Mouse (Mus musculus) lung, adult 2 months (tissue): Measurements from ENCODE around the gene Cmtm5. TPM values are rescaled to one million over a fixed set of nuclear protein-coding genes. Genes with fewer than 3 reads are reported as not detected.
"Not testable (repeated sequence)": the region's sequence is repeated elsewhere in the genome, so short reads cannot be mapped to it uniquely, and the experiment has no call there.

ENCODE experiments used
- DNase-seq: peaks from one replicate; pipeline ENCODE4 v3.0.0; 2022
- H3K4me1 ChIP-seq: fragments of 200-500 bp; 2 replicates; pipeline ENCODE4 v1.6.1; 2011; ENCODE audit warnings: low read length; ENCODE audit not compliant: control insufficient read depth, insufficient read depth
- H3K4me3 ChIP-seq: fragments of 200-500 bp; replicated peaks from 2 replicates; pipeline ENCODE3; 2011; ENCODE audit warnings: low read depth, mild to moderate bottlenecking, control low read depth, low read length; ENCODE audit errors: extremely low read depth
- CTCF ChIP-seq: fragments of 200-500 bp; IDR thresholded peaks from 2 replicates; pipeline ENCODE4 v1.5.1; 2011; ENCODE audit warnings: mild to moderate bottlenecking, low read length, control low read depth; ENCODE audit not compliant: insufficient read depth
- POLR2A ChIP-seq: fragments of 200-500 bp; IDR thresholded peaks from 2 replicates; pipeline ENCODE4 v1.6.1; 2011; ENCODE audit warnings: low read depth, mild to moderate bottlenecking, control low read depth, low read length, borderline replicate concordance; ENCODE audit errors: extremely low read depth
- WGBS: fragments of 180-500 bp; shearing (Covaris S2); methylation state at CpG from one replicate; pipeline ENCODE4 v1.1.7; 2018; 5-methylcytosine and 5-hydroxymethylcytosine counted together
- polyA plus RNA-seq: library from polyadenylated mRNA; depleted of rRNA; stranded (reverse); fragments of >200 nt; gene quantifications from 2 replicates; pipeline ENCODE4 v1.2.3, GENCODE M21; 2012

Gene Cmtm5
- polyA plus RNA-seq, 1 experiment: 2.2 TPM

GRCm38 (mm10) chr14:54941024-54941978 lies 5.2 kb downstream of the Cmtm5 start:
- Histone ChIP-seq H3K4me1 (no peaks in the 10 kb centered on the region), H3K4me3 (no peak overlapping the region)
- DNase-seq: no peak
- TF ChIP-seq POLR2A: no peak
- no peak for TF ChIP-seq CTCF
- WGBS: 56% methylated on average over 13 of the region's 13 CpGs

GRCm38 (mm10) chr14:54942479-54942878 lies 6.4 kb downstream of the Cmtm5 start:
- WGBS: 86% methylated on average over 8 of the region's 8 CpGs
- Histone ChIP-seq H3K4me1 (no peaks in the 10 kb centered on the region), H3K4me3 (no peak overlapping the region)
- DNase-seq: no peak
- no peak for TF ChIP-seq POLR2A
- TF ChIP-seq CTCF: no peak

- H3K4me1 ChIP-seq: no peaks in the 10 kb centered on the region
- no peak for DNase-seq
- TF ChIP-seq POLR2A (no peak), CTCF (no peak)
- no peak overlapping the region for H3K4me3 ChIP-seq
- 94% methylated on average over 7 of the region's 7 CpGs for WGBS
Observed at GRCm38 (mm10) chr14:54943971-54944370, 7.9 kb downstream of the Cmtm5 start.

- TF ChIP-seq POLR2A (no peak), CTCF (no peak)
- H3K4me1 ChIP-seq: no peaks in the 10 kb centered on the region
- 80% methylated on average over 2 of the region's 2 CpGs for WGBS
- DNase-seq: no peak
- H3K4me3 ChIP-seq: no peak overlapping the region
Observed at GRCm38 (mm10) chr14:54944939-54945338, 8.9 kb downstream of the Cmtm5 start.

GRCm38 (mm10) chr14:54945975-54946704 lies 10.1 kb downstream of the Cmtm5 start:
- Histone ChIP-seq H3K4me1 (no peaks in the 10 kb centered on the region), H3K4me3 (no peak overlapping the region)
- no peak for DNase-seq
- TF ChIP-seq POLR2A (no peak), CTCF (no peak)
- 76% methylated on average over 19 of the region's 19 CpGs for WGBS

DNA sequence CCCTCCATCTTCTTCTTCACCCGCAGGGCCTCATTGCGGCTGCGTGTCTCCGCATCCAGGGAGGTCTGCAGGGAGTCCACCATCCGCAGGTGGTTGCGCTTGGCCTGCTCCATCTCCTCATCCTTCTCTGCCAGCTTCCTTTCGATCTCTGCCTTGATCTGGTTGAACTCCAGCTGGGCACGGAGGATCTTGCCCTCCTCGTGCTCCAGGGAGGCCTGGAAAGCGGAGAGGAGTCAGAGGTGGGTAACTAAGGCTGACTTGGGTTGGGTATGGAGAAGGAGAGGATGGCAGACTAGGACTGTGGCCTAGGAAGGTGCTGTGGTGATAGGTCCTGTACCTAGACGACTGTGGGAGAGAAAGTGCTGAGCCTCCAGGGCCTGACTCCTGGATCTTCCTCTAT lies 10.9 kb downstream of the Cmtm5 start:
- not testable (repeated sequence) for H3K4me3 ChIP-seq, H3K4me1 ChIP-seq, DNase-seq
- WGBS: 91% methylated on average over 11 of the region's 11 CpGs

DNA sequence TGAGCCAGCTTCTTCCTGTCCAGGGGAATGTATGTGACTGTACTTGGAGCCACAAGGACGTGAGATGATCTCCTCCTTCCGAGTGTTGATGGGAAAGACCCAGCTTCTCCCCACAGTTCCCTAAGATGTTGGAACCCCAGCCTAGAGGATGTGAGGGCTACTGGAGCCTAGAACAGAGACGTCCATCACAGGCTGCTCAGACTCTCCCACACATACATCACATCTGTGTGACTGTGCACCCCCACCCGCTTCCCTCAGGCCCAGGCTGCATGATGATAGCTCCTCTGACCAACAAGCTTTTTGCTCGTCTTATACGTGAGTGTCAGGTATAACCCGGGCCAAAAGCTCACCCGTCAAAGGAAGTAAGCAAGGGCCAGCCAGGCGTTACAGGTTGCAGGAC lies 12.7 kb downstream of the Cmtm5 start:
- DNase-seq: no peak
- no peaks in the 10 kb centered on the region for H3K4me1 ChIP-seq
- H3K4me3 ChIP-seq: no peak overlapping the region
- WGBS: 81% methylated on average over 9 of the region's 9 CpGs
- TF ChIP-seq POLR2A (no peak), CTCF (no peak)

DNA sequence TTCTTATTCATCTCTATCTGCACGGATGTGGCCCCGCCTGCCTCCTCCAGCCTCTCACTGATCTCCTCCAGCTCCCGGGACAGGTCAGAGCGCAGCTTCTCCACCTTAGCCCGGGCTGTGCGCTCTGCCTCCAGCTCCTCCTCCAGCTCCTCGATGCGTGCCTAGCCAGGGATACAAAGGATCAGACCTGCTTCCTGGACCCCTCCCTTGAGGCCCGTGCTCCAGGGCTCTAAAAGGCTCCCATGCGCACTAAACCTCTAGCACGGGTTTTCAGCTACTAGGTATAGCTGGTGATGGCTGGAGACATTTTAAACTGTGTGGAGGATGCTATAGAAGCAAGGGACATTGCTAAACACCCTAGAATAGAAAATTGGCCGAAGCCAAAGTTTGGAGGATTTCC lies 14.4 kb downstream of the Cmtm5 start:
- no peaks in the 10 kb centered on the region for H3K4me1 ChIP-seq
- 55% methylated on average over 12 of the region's 12 CpGs for WGBS
- no peak overlapping the region for H3K4me3 ChIP-seq
- TF ChIP-seq POLR2A (no peak), CTCF (no peak)
- no peak for DNase-seq

DNA sequence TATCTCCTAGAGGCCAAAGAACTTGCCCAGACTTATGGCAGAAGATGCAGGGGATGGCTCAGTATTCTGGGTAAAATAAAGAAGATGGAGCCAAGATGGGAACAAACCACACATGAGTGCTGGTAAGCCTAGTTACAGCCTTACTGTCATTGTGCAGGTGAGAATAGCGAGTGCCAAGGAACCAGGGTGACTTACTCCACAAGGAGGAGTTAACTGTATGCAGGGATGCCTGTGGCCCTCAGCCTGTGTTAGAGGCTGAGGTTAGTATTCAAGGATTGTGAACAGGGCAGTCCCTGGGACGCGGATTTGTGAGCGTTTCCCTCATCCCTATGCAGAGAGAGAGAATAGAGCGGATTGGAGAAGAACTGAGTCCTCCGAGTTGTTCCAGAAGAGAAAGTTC lies 15.5 kb downstream of the Cmtm5 start:
- Histone ChIP-seq H3K4me3 (no peak overlapping the region), H3K4me1 (no peaks in the 10 kb centered on the region)
- WGBS: 86% methylated on average over 6 of the region's 6 CpGs
- TF ChIP-seq CTCF (no peak), POLR2A (no peak)
- DNase-seq: no peak

DNA sequence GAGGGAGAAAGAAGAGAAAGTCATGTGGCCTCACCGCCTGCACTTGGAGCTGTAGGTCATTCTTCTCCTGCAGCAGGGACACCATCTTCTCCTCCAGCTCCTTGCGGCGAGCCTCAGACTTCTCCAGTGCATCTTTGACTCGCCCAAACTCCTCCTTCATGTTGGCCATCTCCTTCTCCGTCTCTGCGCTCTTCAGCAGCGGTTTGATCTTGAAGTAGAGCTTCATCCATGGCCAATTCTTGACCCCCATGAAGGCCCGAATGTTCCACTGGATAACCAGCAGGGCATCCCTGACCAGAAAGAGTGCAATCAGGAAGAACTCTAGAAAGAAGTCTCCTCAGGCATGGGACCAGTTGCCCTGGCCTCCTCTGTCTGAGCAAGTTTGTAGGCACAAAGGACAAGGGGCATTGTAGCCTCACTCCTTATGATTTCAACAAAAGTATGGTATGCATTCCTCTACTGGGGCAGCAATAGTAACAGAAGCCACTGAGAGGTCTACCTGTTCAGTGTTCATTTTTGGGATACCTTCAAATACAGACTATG lies 17.7 kb downstream of the Cmtm5 start:
- no peak for DNase-seq
- 88% methylated on average over 8 of the region's 8 CpGs for WGBS
- H3K4me3 ChIP-seq: no peak overlapping the region
- H3K4me1 ChIP-seq: no peaks in the 10 kb centered on the region
- TF ChIP-seq CTCF (no peak), POLR2A (no peak)
